Mouse (Mus musculus): Measurements from ENCODE around the gene Olfr262. TPM values are rescaled to one million over a fixed set of nuclear protein-coding genes. Genes with fewer than 3 reads are reported as not detected.
"Not testable (repeated sequence)": the region's sequence is repeated elsewhere in the genome, so short reads cannot be mapped to it uniquely, and the experiment has no call there.

The Olfr262 gene
- polyA plus RNA-seq (2012; ENCODE audit: insufficient read depth, insufficient read length, missing spikeins), result not detected in 2 replicates

GRCm38 (mm10) chr19:12241559-12241958, at the start of gene Olfr262:
Olfr262 (minus strand) TSS chr19:12241659.
- Histone ChIP-seq H3K4me1 (ENCODE audit: control insufficient read depth, insufficient read depth, insufficient read length, low read length) (no peaks in the 10 kb centered on the region), H3K4me3 (ENCODE audit: insufficient read depth, low read depth, low read length) (no peak within 1 kb of the TSS), H3K27ac (replicated peaks; ENCODE audit: low read depth, low read length) (no peak within 1 kb of the TSS)

- Histone ChIP-seq H3K4me3 (ENCODE audit: insufficient read depth, low read depth, low read length) (no peak within 1 kb of the TSS), H3K27ac (replicated peaks; ENCODE audit: low read depth, low read length) (no peak within 1 kb of the TSS), H3K4me1 (ENCODE audit: control insufficient read depth, insufficient read depth, insufficient read length, low read length) (no peaks in the 10 kb centered on the region)
Measured at GRCm38 (mm10) chr19:12279554-12279953, 38.1 kb upstream of the Olfr262 start, which contains the start of gene Olfr1434. Olfr1434 (plus strand) TSS chr19:12279854.

- Histone ChIP-seq H3K4me1 (ENCODE audit: control insufficient read depth, insufficient read depth, insufficient read length, low read length) (no peaks in the 10 kb centered on the region), H3K4me3 (ENCODE audit: insufficient read depth, low read depth, low read length) (no peak within 1 kb of the TSS), H3K27ac (replicated peaks; ENCODE audit: low read depth, low read length) (no peak within 1 kb of the TSS)
Measured at GRCm38 (mm10) chr19:12260732-12261131, 19.3 kb upstream of the Olfr262 start, which contains the start of gene Olfr235. Olfr235 (plus strand) TSS chr19:12261032.

- H3K4me3 ChIP-seq (ENCODE audit: insufficient read depth, low read depth, low read length); H3K4me1 ChIP-seq (ENCODE audit: control insufficient read depth, insufficient read depth, insufficient read length, low read length); H3K27ac ChIP-seq (replicated peaks; ENCODE audit: low read depth, low read length): not testable (repeated sequence)
Measured at GRCm38 (mm10) chr19:12232496-12232895, 9.0 kb downstream of the Olfr262 start, which contains the start of gene Olfr1432. Olfr1432 (minus strand) TSS chr19:12232596.

GRCm38 (mm10) chr19:12200334-12200733, 41.1 kb downstream of the Olfr262 start, which contains the start of gene Olfr1431:
Olfr1431 (plus strand) TSS chr19:12200634.
- H3K4me3 ChIP-seq (ENCODE audit: insufficient read depth, low read depth, low read length), result no peak within 1 kb of the TSS
- no peak within 1 kb of the TSS for H3K27ac ChIP-seq (replicated peaks; ENCODE audit: low read depth, low read length)
- H3K4me1 ChIP-seq (ENCODE audit: control insufficient read depth, insufficient read depth, insufficient read length, low read length), result no peaks in the 10 kb centered on the region

- not testable (repeated sequence) for H3K4me3 ChIP-seq (ENCODE audit: insufficient read depth, low read depth, low read length); H3K4me1 ChIP-seq (ENCODE audit: control insufficient read depth, insufficient read depth, insufficient read length, low read length); H3K27ac ChIP-seq (replicated peaks; ENCODE audit: low read depth, low read length)
Measured at GRCm38 (mm10) chr19:12199076-12199475, 42.4 kb downstream of the Olfr262 start.

Other genes starting within 250 kb of the Olfr262 start
- not detected in 2 replicates for gene Olfr1423, start 200.3 kb downstream of the Olfr262 start, polyA plus RNA-seq (2012; ENCODE audit: insufficient read depth, insufficient read length, missing spikeins)
- gene Olfr1424, start 179.0 kb downstream of the Olfr262 start, polyA plus RNA-seq (2012; ENCODE audit: insufficient read depth, insufficient read length, missing spikeins), result not detected in 2 replicates
- not detected in 2 replicates for gene Olfr1425, start 163.9 kb downstream of the Olfr262 start, polyA plus RNA-seq (2012; ENCODE audit: insufficient read depth, insufficient read length, missing spikeins)
- not detected in 2 replicates for gene Olfr1426, start 149.6 kb downstream of the Olfr262 start, polyA plus RNA-seq (2012; ENCODE audit: insufficient read depth, insufficient read length, missing spikeins)
- not detected in 2 replicates for gene Olfr1427, start 138.3 kb downstream of the Olfr262 start, polyA plus RNA-seq (2012; ENCODE audit: insufficient read depth, insufficient read length, missing spikeins)
- not detected in 2 replicates for gene Olfr1428, start 125.8 kb downstream of the Olfr262 start, polyA plus RNA-seq (2012; ENCODE audit: insufficient read depth, insufficient read length, missing spikeins)
- gene Olfr76, start 118.5 kb downstream of the Olfr262 start, polyA plus RNA-seq (2012; ENCODE audit: insufficient read depth, insufficient read length, missing spikeins), result not detected in 2 replicates
- gene Olfr1555-ps1, start 71.5 kb downstream of the Olfr262 start, polyA plus RNA-seq (2012; ENCODE audit: insufficient read depth, insufficient read length, missing spikeins), result not detected in 2 replicates
- not detected in 2 replicates for gene Olfr1431, start 41.0 kb downstream of the Olfr262 start, polyA plus RNA-seq (2012; ENCODE audit: insufficient read depth, insufficient read length, missing spikeins)
- gene Olfr1432, start 9.1 kb downstream of the Olfr262 start, polyA plus RNA-seq (2012; ENCODE audit: insufficient read depth, insufficient read length, missing spikeins), result not detected in 2 replicates
- not detected in 2 replicates for gene Olfr235, start 19.4 kb upstream of the Olfr262 start, polyA plus RNA-seq (2012; ENCODE audit: insufficient read depth, insufficient read length, missing spikeins)
- not detected in 2 replicates for gene Olfr1434, start 38.2 kb upstream of the Olfr262 start, polyA plus RNA-seq (2012; ENCODE audit: insufficient read depth, insufficient read length, missing spikeins)
- not detected in 2 replicates for gene Olfr1436, start 57.5 kb upstream of the Olfr262 start, polyA plus RNA-seq (2012; ENCODE audit: insufficient read depth, insufficient read length, missing spikeins)
- not detected in 2 replicates for gene Olfr1437, start 83.4 kb upstream of the Olfr262 start, polyA plus RNA-seq (2012; ENCODE audit: insufficient read depth, insufficient read length, missing spikeins)
- not detected in 2 replicates for gene Olfr1438-ps1, start 94.3 kb upstream of the Olfr262 start, polyA plus RNA-seq (2012; ENCODE audit: insufficient read depth, insufficient read length, missing spikeins)
- gene Olfr1440, start 145.6 kb upstream of the Olfr262 start, polyA plus RNA-seq (2012; ENCODE audit: insufficient read depth, insufficient read length, missing spikeins), result not detected in 2 replicates
- not detected in 2 replicates for gene Olfr1441, start 175.8 kb upstream of the Olfr262 start, polyA plus RNA-seq (2012; ENCODE audit: insufficient read depth, insufficient read length, missing spikeins)
- not detected in 2 replicates for gene Pfpl, start 186.2 kb upstream of the Olfr262 start, polyA plus RNA-seq (2012; ENCODE audit: insufficient read depth, insufficient read length, missing spikeins)
- gene Mpeg1, start 219.1 kb upstream of the Olfr262 start, polyA plus RNA-seq (2012; ENCODE audit: insufficient read depth, insufficient read length, missing spikeins), result 6.3 and 7.9 TPM in 2 replicates

All from brown adipose tissue, adult 24 weeks (tissue).